Mouse (Mus musculus): ENCODE data around the gene Ube4b. TPM values are rescaled to one million over a fixed set of nuclear protein-coding genes. Genes with fewer than 3 reads are reported as not detected.
A peak's percentile ranks its signal among the peaks of the same experiment; 100 is the strongest.

Ube4b gene
- total RNA-seq, 2 experiments from 2014 or later: 34.4 to 36.8 TPM

DNA sequence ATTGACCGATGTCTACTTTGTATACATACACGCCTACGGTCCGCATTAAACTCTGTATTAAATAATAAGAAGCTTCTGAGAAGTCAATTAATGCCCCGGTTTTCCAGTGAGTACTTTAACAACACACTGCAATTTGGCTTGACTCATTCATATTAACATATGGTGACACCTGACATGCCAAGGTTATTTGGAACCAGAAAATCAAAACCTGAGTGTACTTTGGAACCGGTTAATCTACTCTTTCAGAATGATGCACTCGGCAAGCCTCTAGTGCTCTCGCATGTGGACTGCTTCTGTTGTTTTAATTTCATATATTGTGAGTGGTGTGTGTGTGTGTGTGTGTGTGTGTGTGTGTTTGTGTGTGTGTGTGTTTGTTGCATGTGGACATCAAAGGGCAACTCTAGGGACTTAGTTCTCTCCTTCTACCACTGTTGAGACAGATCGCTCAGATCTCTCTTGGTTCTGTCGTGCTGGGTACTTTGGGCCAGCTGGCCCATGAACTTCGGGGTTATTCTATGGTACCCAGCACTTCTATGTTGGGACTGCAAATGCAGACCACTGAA, 112.2 kb downstream of the Ube4b start:
- no peak for DNase-seq
- intact Hi-C loops (cut with DNase I; ENCODE audit: low total_unique reads): loop anchor here (10.0 kb wide), 1 partner anchor 50 kb away; no protein-coding TSS in a partner anchor

DNA sequence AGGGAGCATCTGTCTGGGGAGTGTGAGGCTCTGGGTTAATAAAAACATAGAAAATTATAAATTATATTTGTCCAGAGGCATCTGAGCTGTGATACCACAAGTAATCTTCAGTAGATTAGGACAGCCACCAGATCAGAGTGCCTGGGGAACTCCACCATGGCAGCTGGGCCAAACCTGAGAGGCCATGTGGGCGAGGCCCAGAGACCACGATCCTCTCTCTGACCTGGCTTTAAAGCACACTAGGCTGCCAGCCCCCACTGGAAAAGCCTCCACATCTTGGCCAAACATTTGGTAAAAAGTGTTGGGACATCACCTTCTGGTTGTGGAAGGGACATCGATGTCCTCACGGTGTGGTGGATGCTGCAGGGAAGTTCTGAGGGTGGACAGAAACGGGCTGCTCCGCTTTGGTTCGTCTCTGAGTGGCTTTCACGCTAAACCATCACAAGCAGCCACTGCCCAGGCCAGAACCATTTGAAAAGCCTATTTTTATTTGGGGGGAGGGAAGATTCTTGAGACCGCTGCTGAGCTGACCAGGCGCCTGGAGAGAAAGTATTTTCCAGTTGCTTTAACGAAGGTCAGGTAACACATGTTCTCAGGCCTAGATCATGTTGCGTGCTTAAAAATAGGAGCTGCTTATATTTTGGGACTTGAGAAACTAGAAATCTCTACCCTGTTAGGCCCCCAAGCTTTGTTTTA, 112.8 kb downstream of the Ube4b start:
- no peak for DNase-seq
- intact Hi-C loops (cut with DNase I; ENCODE audit: low total_unique reads): loop anchor here (10.0 kb wide), 1 partner anchor 49 kb away; no protein-coding TSS in a partner anchor

- no peak for DNase-seq
- intact Hi-C loops (cut with DNase I; ENCODE audit: low total_unique reads): loop anchor here (10.0 kb wide), 1 partner anchor 47 kb away; no protein-coding TSS in a partner anchor
Observed at GRCm38 (mm10) chr4:149311996-149312395, 114.6 kb downstream of the Ube4b start.

DNA sequence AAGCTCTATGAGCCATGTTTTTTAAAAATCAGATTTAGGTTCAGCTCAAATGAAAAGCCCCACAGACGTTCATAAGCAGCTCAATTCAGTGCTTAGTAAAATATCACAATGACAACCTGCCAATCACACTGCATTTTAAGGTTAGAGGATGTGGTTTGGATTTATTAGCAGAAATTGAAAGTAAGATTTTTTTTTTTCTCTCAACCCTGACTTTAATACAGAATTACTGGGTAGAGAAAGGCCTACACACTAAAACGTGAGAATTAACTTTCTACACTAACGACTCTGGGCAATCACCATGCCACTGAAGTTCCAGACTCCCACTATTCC, 118.1 kb downstream of the Ube4b start:
- no peak for DNase-seq
- intact Hi-C loops (cut with DNase I; ENCODE audit: low total_unique reads): no loop called here

DNA sequence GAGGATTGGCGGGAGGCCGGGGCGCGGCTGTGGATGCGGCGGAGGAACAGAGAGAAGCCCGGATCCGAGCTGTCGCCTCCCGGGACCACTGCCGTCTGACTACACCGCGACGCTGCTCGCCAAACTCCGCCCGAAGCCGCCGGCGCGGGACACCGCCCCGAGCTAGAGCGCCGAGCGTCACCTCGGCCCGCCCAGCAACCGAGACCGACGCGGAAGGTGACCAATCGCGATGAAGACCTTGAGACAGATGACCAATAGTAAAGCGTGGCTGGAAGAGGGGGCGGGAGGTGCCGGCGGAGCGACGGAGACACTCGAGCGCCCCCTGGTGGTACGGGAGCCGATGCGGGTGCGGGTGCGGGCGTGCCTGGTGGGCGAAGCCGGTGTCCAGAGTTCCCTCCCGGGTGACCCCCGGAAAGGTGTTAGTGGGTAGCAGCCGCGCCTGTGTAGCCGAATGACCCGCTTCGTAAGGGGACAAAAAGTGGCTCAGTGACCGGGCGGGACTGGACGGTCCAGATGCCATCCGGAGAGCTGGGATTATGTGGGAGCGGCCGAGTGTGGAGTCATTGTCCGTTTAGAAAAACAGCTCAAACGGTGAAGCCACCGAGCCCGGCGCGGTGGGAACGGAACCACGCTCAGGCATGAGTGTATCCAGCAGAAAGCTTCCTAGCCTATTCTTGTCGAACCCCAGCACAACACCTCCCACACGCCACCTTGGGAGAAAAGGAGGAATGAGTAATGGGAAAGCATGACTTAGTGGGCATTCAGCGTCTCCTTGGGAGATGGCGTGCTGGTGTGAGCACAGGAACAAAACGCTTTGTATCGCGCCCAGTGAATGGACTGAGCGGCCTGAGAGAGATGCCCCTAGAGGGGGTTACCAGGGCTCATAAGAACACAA, 118.7 kb downstream of the Ube4b start, which contains the start of gene Kif1b:
Gene Kif1b, minus strand, starts transcription at position 98 of the 895 bp plus-strand sequence.
- peak; percentile 98 for DNase-seq
- intact Hi-C loops (cut with DNase I; ENCODE audit: low total_unique reads): no loop called here

GRCm38 (mm10) chr4:149306712-149307595, 119.6 kb downstream of the Ube4b start:
- intact Hi-C loops (cut with DNase I; ENCODE audit: low total_unique reads): no loop called here
- peak; percentile 86 for DNase-seq

- no peak for DNase-seq
- intact Hi-C loops (cut with DNase I; ENCODE audit: low total_unique reads): no loop called here
Observed at GRCm38 (mm10) chr4:149305761-149306711, 120.5 kb downstream of the Ube4b start.

GRCm38 (mm10) chr4:149304466-149304865, 122.1 kb downstream of the Ube4b start:
- intact Hi-C loops (cut with DNase I; ENCODE audit: low total_unique reads): no loop called here
- DNase-seq: no peak

GRCm38 (mm10) chr4:149303502-149303901, 123.0 kb downstream of the Ube4b start:
- no peak for DNase-seq
- intact Hi-C loops (cut with DNase I; ENCODE audit: low total_unique reads): no loop called here

- DNase-seq: no peak
- intact Hi-C loops (cut with DNase I; ENCODE audit: low total_unique reads): no loop called here
Observed at GRCm38 (mm10) chr4:149302751-149303150, 123.8 kb downstream of the Ube4b start.

GRCm38 (mm10) chr4:149302136-149302535, 124.4 kb downstream of the Ube4b start:
- no peak for DNase-seq
- intact Hi-C loops (cut with DNase I; ENCODE audit: low total_unique reads): no loop called here

DNA sequence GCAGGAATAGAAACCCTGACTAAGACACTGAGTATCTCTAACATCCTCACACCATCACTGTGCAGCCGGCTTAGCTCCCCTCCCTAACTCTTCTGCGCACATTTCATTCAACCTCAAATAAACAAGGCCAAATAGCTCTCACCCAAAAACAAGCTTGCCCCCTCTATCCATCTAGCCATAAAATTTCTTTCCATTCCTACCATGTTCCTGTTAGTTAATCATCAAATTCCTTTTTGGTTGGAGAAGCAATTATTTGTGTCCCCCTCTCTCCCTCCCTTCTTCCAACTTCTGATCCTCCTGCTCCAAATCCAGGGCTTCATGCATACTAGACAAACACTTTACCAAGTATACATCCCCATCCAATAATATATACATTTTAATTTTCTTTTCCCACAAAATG, 130.0 kb downstream of the Ube4b start:
- no peak for DNase-seq
- intact Hi-C loops (cut with DNase I; ENCODE audit: low total_unique reads): no loop called here

- intact Hi-C loops (cut with DNase I; ENCODE audit: low total_unique reads): no loop called here
- no peak for DNase-seq
Observed at GRCm38 (mm10) chr4:149292984-149293383, 133.6 kb downstream of the Ube4b start.

- intact Hi-C loops (cut with DNase I; ENCODE audit: low total_unique reads): no loop called here
- no peak for DNase-seq
Observed at GRCm38 (mm10) chr4:149291061-149291460, 135.5 kb downstream of the Ube4b start.

GRCm38 (mm10) chr4:149290157-149290750, 136.3 kb downstream of the Ube4b start:
- intact Hi-C loops (cut with DNase I; ENCODE audit: low total_unique reads): no loop called here
- no peak for DNase-seq

- intact Hi-C loops (cut with DNase I; ENCODE audit: low total_unique reads): no loop called here
- DNase-seq: no peak
Observed at GRCm38 (mm10) chr4:149286287-149287137, 140.0 kb downstream of the Ube4b start.

GRCm38 (mm10) chr4:149285691-149286090, 140.9 kb downstream of the Ube4b start:
- intact Hi-C loops (cut with DNase I; ENCODE audit: low total_unique reads): no loop called here
- DNase-seq: no peak

Data from gastrocnemius, postnatal 14 days (tissue).